Mouse (Mus musculus) spleen, postnatal 10 days (tissue): Measurements from ENCODE around the gene Zfp398.

Source experiments
- DNase-seq, 2 experiments: peaks; one replicate each; pipeline ENCODE4 v3.0.0; 2021 to 2022; ENCODE audit warnings: low spot score in 2 of 2

Gene Zfp398

GRCm38 (mm10) chr6:47835482-47835983 lies at the start of gene Zfp398:
Gene Zfp398, plus strand, starts transcription at chr6:47835661.
- DNase-seq = peak; percentile 96 to 97

- DNase-seq = peak; percentile 63 to 72
These were observed 47.3 kb upstream of the Zfp398 start for GRCm38 (mm10) chr6:47787941-47788736.

GRCm38 (mm10) chr6:47788821-47789220 lies 46.6 kb upstream of the Zfp398 start:
- no peak for DNase-seq

- peak in 1 of 2 experiments; percentile 66 for DNase-seq
These were observed 44.7 kb upstream of the Zfp398 start for GRCm38 (mm10) chr6:47790745-47791144.

GRCm38 (mm10) chr6:47792533-47792932 lies 42.9 kb upstream of the Zfp398 start:
- DNase-seq = no peak

- DNase-seq = no peak
These were observed 42.2 kb upstream of the Zfp398 start for GRCm38 (mm10) chr6:47793284-47793683.

GRCm38 (mm10) chr6:47794106-47794830 lies 41.2 kb upstream of the Zfp398 start:
- peak in 1 of 2 experiments; percentile 50 for DNase-seq

- DNase-seq = peak; percentile 35 to 71
These were observed 36.4 kb upstream of the Zfp398 start for GRCm38 (mm10) chr6:47799079-47799478.

- DNase-seq = no peak
These were observed 29.9 kb upstream of the Zfp398 start for GRCm38 (mm10) chr6:47805520-47805919.

- DNase-seq = no peak
These were observed 28.0 kb upstream of the Zfp398 start for GRCm38 (mm10) chr6:47807419-47807818.

GRCm38 (mm10) chr6:47808545-47808944 lies 26.9 kb upstream of the Zfp398 start:
- DNase-seq = no peak

- DNase-seq = no peak
These were observed 26.4 kb upstream of the Zfp398 start for GRCm38 (mm10) chr6:47809053-47809452.

GRCm38 (mm10) chr6:47810181-47810580 lies 25.3 kb upstream of the Zfp398 start:
- DNase-seq = no peak

GRCm38 (mm10) chr6:47811324-47811723 lies 24.1 kb upstream of the Zfp398 start:
- DNase-seq = no peak

- no peak for DNase-seq
These were observed 23.1 kb upstream of the Zfp398 start for GRCm38 (mm10) chr6:47812271-47812915.

- DNase-seq = peak; percentile 91 to 97
These were observed 22.1 kb upstream of the Zfp398 start, which contains the start of gene Pdia4 for GRCm38 (mm10) chr6:47813257-47813878. Gene Pdia4, minus strand, starts transcription at chr6:47813430.

- DNase-seq = no peak
These were observed 19.3 kb upstream of the Zfp398 start for GRCm38 (mm10) chr6:47816151-47816550.

- DNase-seq = no peak
These were observed 16.7 kb upstream of the Zfp398 start for GRCm38 (mm10) chr6:47818721-47819120.

GRCm38 (mm10) chr6:47819626-47820325 lies 15.7 kb upstream of the Zfp398 start:
- no peak for DNase-seq

GRCm38 (mm10) chr6:47821236-47821635 lies 14.2 kb upstream of the Zfp398 start:
- DNase-seq = no peak

GRCm38 (mm10) chr6:47821776-47822175 lies 13.7 kb upstream of the Zfp398 start:
- no peak for DNase-seq
